Mouse (Mus musculus): ENCODE results near the gene Pdxp. TPM values are rescaled to one million over a fixed set of nuclear protein-coding genes. Genes with fewer than 3 reads are reported as not detected.
A peak's percentile ranks its signal among the peaks of the same experiment; 100 is the strongest.

The Pdxp gene
- polyA plus RNA-seq, 1 experiment from 2014 or later, result 12.0 TPM

- no peak overlapping the region; the same call in 1 of the 2 replicates for H3K9ac ChIP-seq (replicated peaks; ENCODE audit: low read length)
- no peak overlapping the region for H3K27ac ChIP-seq (ENCODE audit: low read length)
- H3K9me3 ChIP-seq (ENCODE audit: low read length), result no peaks in the 10 kb centered on the region
- peaks cover 39% of the 10 kb centered on the region for H3K4me1 ChIP-seq (ENCODE audit: insufficient read depth, low read length)
- WGBS, result 72% methylated on average over 6 of the region's 6 CpGs
- H3K4me2 ChIP-seq (replicated peaks; ENCODE audit: low read depth, low read length), result no peak overlapping the region
- H3K4me3 ChIP-seq (ENCODE audit: low read length), result no peak overlapping the region
- H3K27me3 ChIP-seq (ENCODE audit: insufficient read depth, low read length), result no peaks in the 10 kb centered on the region
- no peak for ATAC-seq (ENCODE audit: low FRiP score, low TSS enrichment)
- peaks cover 4% of the 10 kb centered on the region; the same call in 1 of the 2 replicates for H3K36me3 ChIP-seq (ENCODE audit: insufficient read depth, low read length)
Observed at GRCm38 (mm10) chr15:78923585-78923984, 9.9 kb downstream of the Pdxp start.

- H3K4me1 ChIP-seq (ENCODE audit: insufficient read depth, low read length), result peaks cover 39% of the 10 kb centered on the region
- WGBS, result 37% methylated on average over 8 of the region's 8 CpGs
- H3K4me2 ChIP-seq (replicated peaks; ENCODE audit: low read depth, low read length), result no peak overlapping the region
- H3K9me3 ChIP-seq (ENCODE audit: low read length), result no peaks in the 10 kb centered on the region
- peak overlapping the region; percentile 87; the same call in 1 of the 2 replicates for H3K27ac ChIP-seq (ENCODE audit: low read length)
- H3K9ac ChIP-seq (replicated peaks; ENCODE audit: low read length), result peak overlapping the region; percentile 8; the same call in 1 of the 2 replicates
- no peak overlapping the region for H3K4me3 ChIP-seq (ENCODE audit: low read length)
- no peaks in the 10 kb centered on the region for H3K27me3 ChIP-seq (ENCODE audit: insufficient read depth, low read length)
- 0 out of 2 replicates have a peak, but pooled peaks cover 6% of the 10 kb centered on the region for H3K36me3 ChIP-seq (ENCODE audit: insufficient read depth, low read length)
- no peak for ATAC-seq (ENCODE audit: low FRiP score, low TSS enrichment)
Observed at GRCm38 (mm10) chr15:78925129-78925528, 11.4 kb downstream of the Pdxp start.

GRCm38 (mm10) chr15:78926021-78926919 lies 12.6 kb downstream of the Pdxp start, which contains the start of gene Lgals1:
Gene Lgals1, plus strand, starts transcription at chr15:78926725.
- Histone ChIP-seq H3K27me3 (ENCODE audit: insufficient read depth, low read length) (no peaks in the 10 kb centered on the region), H3K9ac (replicated peaks; ENCODE audit: low read length) (peak within 1 kb of the TSS; percentile 72), H3K4me1 (ENCODE audit: insufficient read depth, low read length) (peaks cover 35% of the 10 kb centered on the region), H3K27ac (ENCODE audit: low read length) (peak within 1 kb of the TSS; percentile 87), H3K36me3 (ENCODE audit: insufficient read depth, low read length) (0 out of 2 replicates have a peak, but pooled peaks cover 7% of the 10 kb centered on the region), H3K4me3 (ENCODE audit: low read length) (peak within 1 kb of the TSS; percentile 48), H3K9me3 (ENCODE audit: low read length) (no peaks in the 10 kb centered on the region), H3K4me2 (replicated peaks; ENCODE audit: low read depth, low read length) (peak within 1 kb of the TSS; percentile 77)
- 10% methylated on average over 20 of the region's 20 CpGs for WGBS
- peak; percentile 80 for ATAC-seq (ENCODE audit: low FRiP score, low TSS enrichment)

- Histone ChIP-seq H3K36me3 (ENCODE audit: insufficient read depth, low read length) (0 out of 2 replicates have a peak, but pooled peaks cover 7% of the 10 kb centered on the region), H3K4me2 (replicated peaks; ENCODE audit: low read depth, low read length) (peak overlapping the region; percentile 77), H3K9ac (replicated peaks; ENCODE audit: low read length) (peak overlapping the region; percentile 72), H3K27ac (ENCODE audit: low read length) (peak overlapping the region; percentile 87), H3K27me3 (ENCODE audit: insufficient read depth, low read length) (no peaks in the 10 kb centered on the region), H3K4me1 (ENCODE audit: insufficient read depth, low read length) (peaks cover 35% of the 10 kb centered on the region), H3K4me3 (ENCODE audit: low read length) (peak overlapping the region; percentile 48), H3K9me3 (ENCODE audit: low read length) (no peaks in the 10 kb centered on the region)
- WGBS, result 16% methylated on average over 15 of the region's 15 CpGs
- ATAC-seq (ENCODE audit: low FRiP score, low TSS enrichment), result peak; percentile 7; the same call in 1 of the 2 replicates
Observed at GRCm38 (mm10) chr15:78927021-78927787, 13.5 kb downstream of the Pdxp start.

GRCm38 (mm10) chr15:78927788-78928457 lies 14.2 kb downstream of the Pdxp start:
- Histone ChIP-seq H3K4me1 (ENCODE audit: insufficient read depth, low read length) (peaks cover 35% of the 10 kb centered on the region), H3K9ac (replicated peaks; ENCODE audit: low read length) (peak overlapping the region; percentile 72), H3K4me3 (ENCODE audit: low read length) (peak overlapping the region; percentile 48), H3K9me3 (ENCODE audit: low read length) (no peaks in the 10 kb centered on the region), H3K27ac (ENCODE audit: low read length) (peak overlapping the region; percentile 87), H3K27me3 (ENCODE audit: insufficient read depth, low read length) (no peaks in the 10 kb centered on the region), H3K4me2 (replicated peaks; ENCODE audit: low read depth, low read length) (peak overlapping the region; percentile 77), H3K36me3 (ENCODE audit: insufficient read depth, low read length) (0 out of 2 replicates have a peak, but pooled peaks cover 7% of the 10 kb centered on the region)
- ATAC-seq (ENCODE audit: low FRiP score, low TSS enrichment), result peak; percentile 50
- under 1% methylated on average over 33 of the region's 35 CpGs for WGBS

GRCm38 (mm10) chr15:78928539-78928938 lies 14.8 kb downstream of the Pdxp start:
- Histone ChIP-seq H3K27me3 (ENCODE audit: insufficient read depth, low read length) (no peaks in the 10 kb centered on the region), H3K36me3 (ENCODE audit: insufficient read depth, low read length) (0 out of 2 replicates have a peak, but pooled peaks cover 7% of the 10 kb centered on the region), H3K4me1 (ENCODE audit: insufficient read depth, low read length) (peaks cover 35% of the 10 kb centered on the region), H3K4me3 (ENCODE audit: low read length) (peak overlapping the region; percentile 48), H3K9me3 (ENCODE audit: low read length) (no peaks in the 10 kb centered on the region), H3K4me2 (replicated peaks; ENCODE audit: low read depth, low read length) (peak overlapping the region; percentile 77), H3K27ac (ENCODE audit: low read length) (no peak overlapping the region), H3K9ac (replicated peaks; ENCODE audit: low read length) (peak overlapping the region; percentile 72)
- 0 out of 2 replicates have a peak, but pooled peaks have one; percentile 2 for ATAC-seq (ENCODE audit: low FRiP score, low TSS enrichment)
- whole genome bisulfite sequencing, result 52% methylated on average over 7 of the region's 8 CpGs

- no peak overlapping the region for H3K4me3 ChIP-seq (ENCODE audit: low read length)
- H3K4me1 ChIP-seq (ENCODE audit: insufficient read depth, low read length), result peaks cover 31% of the 10 kb centered on the region
- no peaks in the 10 kb centered on the region for H3K27me3 ChIP-seq (ENCODE audit: insufficient read depth, low read length)
- no peak for ATAC-seq (ENCODE audit: low FRiP score, low TSS enrichment)
- 94% methylated on average over 6 of the region's 6 CpGs for WGBS
- H3K4me2 ChIP-seq (replicated peaks; ENCODE audit: low read depth, low read length), result no peak overlapping the region
- no peaks in the 10 kb centered on the region for H3K9me3 ChIP-seq (ENCODE audit: low read length)
- H3K36me3 ChIP-seq (ENCODE audit: insufficient read depth, low read length), result 0 out of 2 replicates have a peak, but pooled peaks cover 7% of the 10 kb centered on the region
- no peak overlapping the region for H3K27ac ChIP-seq (ENCODE audit: low read length)
- H3K9ac ChIP-seq (replicated peaks; ENCODE audit: low read length), result no peak overlapping the region
Observed at GRCm38 (mm10) chr15:78930192-78930706, 16.5 kb downstream of the Pdxp start.

GRCm38 (mm10) chr15:78930801-78931426 lies 17.2 kb downstream of the Pdxp start:
- H3K9me3 ChIP-seq (ENCODE audit: low read length), result no peaks in the 10 kb centered on the region
- H3K27me3 ChIP-seq (ENCODE audit: insufficient read depth, low read length), result no peaks in the 10 kb centered on the region
- no peak for ATAC-seq (ENCODE audit: low FRiP score, low TSS enrichment)
- 86% methylated on average over 7 of the region's 7 CpGs for WGBS
- no peak overlapping the region for H3K27ac ChIP-seq (ENCODE audit: low read length)
- peaks cover 31% of the 10 kb centered on the region for H3K4me1 ChIP-seq (ENCODE audit: insufficient read depth, low read length)
- H3K4me2 ChIP-seq (replicated peaks; ENCODE audit: low read depth, low read length), result no peak overlapping the region
- 0 out of 2 replicates have a peak, but pooled peaks cover 7% of the 10 kb centered on the region for H3K36me3 ChIP-seq (ENCODE audit: insufficient read depth, low read length)
- no peak overlapping the region for H3K4me3 ChIP-seq (ENCODE audit: low read length)
- H3K9ac ChIP-seq (replicated peaks; ENCODE audit: low read length), result no peak overlapping the region

Data from kidney, embryonic 16.5 days (tissue).